Mouse (Mus musculus): ENCODE data around the gene Il31ra.

DNA sequence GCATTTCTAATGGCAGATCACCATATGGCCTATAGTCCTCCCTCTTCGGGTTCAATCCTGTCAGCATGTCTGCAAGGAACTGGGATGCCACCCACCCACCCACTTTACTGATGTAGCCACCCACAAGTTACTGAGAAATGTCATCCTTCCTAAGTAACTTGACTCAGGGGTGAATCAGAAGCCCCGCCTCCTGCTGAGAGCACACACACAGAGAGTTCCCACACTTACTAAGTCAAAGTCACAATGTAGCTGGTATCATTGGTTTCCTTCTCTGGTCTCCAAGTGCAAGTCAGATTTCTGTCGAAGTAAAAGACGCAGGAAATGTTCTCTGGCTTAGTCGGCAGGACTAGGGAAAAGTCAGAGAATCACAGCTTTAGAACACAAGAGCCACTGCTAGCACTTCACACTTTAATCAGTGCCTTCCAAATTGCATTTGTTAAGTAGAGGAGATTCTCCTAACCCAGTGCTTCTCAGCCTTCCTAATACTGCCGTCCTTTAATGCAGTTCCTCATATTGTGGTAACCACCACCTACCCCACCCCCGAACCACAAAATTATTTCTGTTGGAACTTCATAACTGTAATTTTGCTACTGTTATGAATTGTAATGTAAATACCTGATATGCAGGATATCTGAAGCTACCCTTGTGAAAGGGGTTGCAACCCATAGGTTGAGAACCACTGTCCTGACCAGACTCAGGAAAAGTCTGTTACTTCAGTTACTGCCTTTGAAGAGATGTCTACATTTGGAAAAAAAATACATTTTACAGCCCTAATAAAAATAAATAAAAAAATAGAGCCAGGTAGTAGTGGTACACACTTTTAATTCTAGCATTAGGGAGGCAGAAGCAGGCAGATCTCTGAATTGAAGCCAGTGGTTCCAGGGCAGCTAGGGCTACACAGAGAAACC is 42.3 kb downstream of the Il31ra start:
- TF ChIP-seq CTCF (IDR thresholded peaks at IDR 0.05; ENCODE audit: extremely low read depth, insufficient read depth, insufficient read length, insufficient replicate concordance) (no peak), POLR2A (IDR thresholded peaks at IDR 0.05; ENCODE audit: low read depth, low read length) (no peak)

Data from spleen, adult 2 months (tissue).